Mouse (Mus musculus): ENCODE measurements around the gene Klhdc1.

- TF ChIP-seq EP300 (IDR thresholded peaks at IDR 0.05; ENCODE audit: insufficient read depth, low read depth, low read length), result no peak
- no peak for TF ChIP-seq CTCF (IDR thresholded peaks at IDR 0.05)
- TF ChIP-seq POLR2A (IDR thresholded peaks at IDR 0.05; ENCODE audit: insufficient read depth, low read depth, low read length), result no peak
These were observed 39.0 kb downstream of the Klhdc1 start for GRCm38 (mm10) chr12:69279931-69280469.
